Mouse (Mus musculus) hindbrain, embryonic 12.5 days (tissue): ENCODE data around the gene Cyp3a44. TPM values are rescaled to one million over a fixed set of nuclear protein-coding genes. Genes with fewer than 3 reads are reported as not detected.
"Not testable (repeated sequence)": the region's sequence is repeated elsewhere in the genome, so short reads cannot be mapped to it uniquely, and the experiment has no call there.

Source experiments
- ATAC-seq: fragments of 200-750 bp; cut with Nextera tagmentation; 2 replicates; pipeline ENCODE4 v1.8.0; 2017; ENCODE audit warnings: moderate TSS enrichment; ENCODE audit not compliant: low FRiP score
- H3K27ac ChIP-seq: fragments of 300-500 bp; sonication (generic); 2 replicates; pipeline ENCODE4 v1.5.1; 2016; ENCODE audit warnings: mild to moderate bottlenecking
- H3K27me3 ChIP-seq: fragments of 300-500 bp; sonication (generic); 2 replicates; pipeline ENCODE4 v1.6.1; 2016; ENCODE audit warnings: mild to moderate bottlenecking
- H3K36me3 ChIP-seq: fragments of 300-500 bp; sonication (generic); 2 replicates; pipeline ENCODE4 v1.6.1; 2016; ENCODE audit warnings: mild to moderate bottlenecking
- H3K4me1 ChIP-seq: fragments of 300-500 bp; sonication (generic); 2 replicates; pipeline ENCODE4 v1.6.1; 2016
- H3K4me2 ChIP-seq: fragments of 300-500 bp; sonication (generic); replicated peaks from 2 replicates; pipeline ENCODE4 v1.6.1; 2016; ENCODE audit warnings: mild to moderate bottlenecking
- H3K4me3 ChIP-seq: fragments of 300-500 bp; sonication (generic); 2 replicates; pipeline ENCODE4 v1.5.1; 2016; ENCODE audit warnings: mild to moderate bottlenecking
- H3K9ac ChIP-seq: fragments of 300-500 bp; sonication (generic); 2 replicates; pipeline ENCODE4 v1.6.1; 2016; ENCODE audit warnings: mild to moderate bottlenecking, moderate library complexity
- H3K9me3 ChIP-seq: fragments of 300-500 bp; sonication (generic); replicated peaks from 2 replicates; pipeline ENCODE4 v1.6.1; 2016; ENCODE audit warnings: mild to moderate bottlenecking
- WGBS: fragments of 180-500 bp; shearing (Covaris S2); methylation state at CpG from one replicate; pipeline ENCODE4 v1.1.7; 2016; 5-methylcytosine and 5-hydroxymethylcytosine counted together
- polyA plus RNA-seq: library from polyadenylated mRNA; unstranded; fragments of >200 nt; fragmentation: Nextera tagmentation; extraction: Ambion mirVana; gene quantifications from 2 replicates; pipeline ENCODE4 v1.2.1, GENCODE M21; 2016

Cyp3a44 gene
- polyA plus RNA-seq, result not detected in 2 replicates

GRCm38 (mm10) chr5:145805796-145806195 is at the start of gene Cyp3a44:
Gene Cyp3a44, minus strand, starts transcription at chr5:145805874.
- not testable (repeated sequence) for H3K4me2 ChIP-seq, ATAC-seq, H3K4me1 ChIP-seq, H3K27ac ChIP-seq, H3K36me3 ChIP-seq, H3K27me3 ChIP-seq, H3K9ac ChIP-seq, H3K4me3 ChIP-seq
- 79% methylated on average over 2 of the region's 2 CpGs for WGBS
- peaks cover 39% of the 10 kb centered on the region for H3K9me3 ChIP-seq

DNA sequence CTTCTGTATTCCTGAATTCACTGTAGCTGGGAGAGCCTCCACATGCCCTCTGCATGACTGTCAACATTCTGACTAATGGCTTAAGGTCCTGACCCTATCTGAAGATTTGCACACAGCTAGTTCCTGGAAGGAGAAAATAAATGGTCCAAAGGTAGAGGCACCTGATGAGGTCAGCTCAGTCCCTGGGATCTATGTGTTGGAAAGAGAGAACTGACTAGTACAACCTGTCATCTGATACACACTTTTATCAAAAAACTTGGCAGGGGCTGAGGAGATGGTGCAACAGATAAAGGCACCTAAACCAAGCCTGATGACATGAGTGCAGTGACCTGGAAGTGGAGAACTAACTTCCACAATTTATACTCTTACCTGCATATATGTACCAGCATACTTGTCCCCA is 5.4 kb downstream of the Cyp3a44 start:
- H3K27me3 ChIP-seq, H3K9ac ChIP-seq, ATAC-seq, H3K4me2 ChIP-seq, H3K36me3 ChIP-seq, H3K4me1 ChIP-seq, H3K27ac ChIP-seq, H3K4me3 ChIP-seq: not testable (repeated sequence)
- H3K9me3 ChIP-seq, result peaks cover 43% of the 10 kb centered on the region

DNA sequence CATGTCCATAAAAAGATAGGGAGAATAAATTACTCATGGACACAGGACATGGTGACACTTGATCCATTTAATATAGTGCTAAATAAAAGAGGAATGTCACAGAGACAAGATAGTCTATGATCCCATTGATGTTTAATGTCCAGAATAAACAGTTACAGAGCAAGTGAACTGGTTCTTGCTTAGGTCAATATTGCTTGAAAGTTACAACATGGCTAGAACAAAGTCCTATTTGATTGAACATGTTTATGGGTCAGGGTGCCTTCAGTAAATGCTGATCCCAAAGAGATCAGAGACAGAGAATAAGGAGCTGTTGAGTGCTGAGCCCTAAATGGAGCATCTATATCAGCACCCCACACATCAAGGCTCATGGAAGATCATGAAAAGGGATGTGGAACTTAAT is 12.4 kb downstream of the Cyp3a44 start:
- not testable (repeated sequence) for H3K27me3 ChIP-seq, H3K27ac ChIP-seq, H3K4me2 ChIP-seq, H3K36me3 ChIP-seq, H3K4me3 ChIP-seq, H3K4me1 ChIP-seq, H3K9ac ChIP-seq, ATAC-seq
- peaks cover 34% of the 10 kb centered on the region for H3K9me3 ChIP-seq

- not testable (repeated sequence) for H3K4me2 ChIP-seq, H3K36me3 ChIP-seq, H3K27me3 ChIP-seq, H3K4me1 ChIP-seq, H3K27ac ChIP-seq, H3K4me3 ChIP-seq, H3K9ac ChIP-seq, ATAC-seq
- WGBS, result 76% methylated on average over 3 of the region's 3 CpGs
- peaks cover 24% of the 10 kb centered on the region for H3K9me3 ChIP-seq
Measured at GRCm38 (mm10) chr5:145737512-145737911, 68.2 kb downstream of the Cyp3a44 start.

Other genes starting within 250 kb of the Cyp3a44 start
- gene Cyp3a41b, start 221.1 kb downstream of the Cyp3a44 start, polyA plus RNA-seq, result not detected in 2 replicates
- not detected in 2 replicates for gene Cyp3a41a, start 85.7 kb downstream of the Cyp3a44 start, polyA plus RNA-seq
- not detected in 2 replicates for gene Cyp3a11, start 74.1 kb upstream of the Cyp3a44 start, polyA plus RNA-seq
- gene Cyp3a25, start 203.7 kb upstream of the Cyp3a44 start, polyA plus RNA-seq, result not detected in 2 replicates